Mouse (Mus musculus) kidney, postnatal 0 days (tissue): ENCODE measurements around the gene Smdt1. TPM values are rescaled to one million over a fixed set of nuclear protein-coding genes. Genes with fewer than 3 reads are reported as not detected.

ENCODE experiments used
- ATAC-seq: fragments of 200-750 bp; cut with Nextera tagmentation; replicated peaks from 2 replicates; pipeline ENCODE4 v1.8.0; 2017; ENCODE audit warnings: low read depth, moderate number of reproducible peaks, moderate TSS enrichment, moderate library complexity; ENCODE audit not compliant: low FRiP score
- DNase-seq: peaks from one replicate; pipeline ENCODE4 v3.0.0-alpha.2; 2016; ENCODE audit warnings: low spot score
- H3K27ac ChIP-seq: fragments of 300-500 bp; sonication (generic); 2 replicates; pipeline ENCODE4 v1.5.1; 2014; ENCODE audit warnings: mild to moderate bottlenecking
- H3K27me3 ChIP-seq: fragments of 300-500 bp; sonication (generic); 2 replicates; pipeline ENCODE4 v1.6.1; 2014; ENCODE audit warnings: low read length, mixed read lengths; ENCODE audit not compliant: insufficient read depth
- H3K36me3 ChIP-seq: fragments of 300-500 bp; sonication (generic); 2 replicates; pipeline ENCODE4 v1.6.1; 2014; ENCODE audit warnings: low read length, mixed read lengths; ENCODE audit not compliant: insufficient read depth
- H3K4me1 ChIP-seq: fragments of 300-500 bp; sonication (generic); replicated peaks from 2 replicates; pipeline ENCODE4 v1.6.1; 2014; ENCODE audit warnings: antibody characterized with exemption, low read length, mixed read lengths; ENCODE audit not compliant: insufficient read depth
- H3K4me2 ChIP-seq: fragments of 300-500 bp; sonication (generic); 2 replicates; pipeline ENCODE4 v1.6.1; 2014; ENCODE audit warnings: mild to moderate bottlenecking, low read length, moderate library complexity, mixed read lengths
- H3K4me3 ChIP-seq: fragments of 300-500 bp; sonication (generic); replicated peaks from 2 replicates; pipeline ENCODE4 v1.5.1; 2014; ENCODE audit warnings: low read depth, low read length
- H3K9ac ChIP-seq: fragments of 300-500 bp; sonication (generic); 2 replicates; pipeline ENCODE4 v1.6.1; 2014; ENCODE audit warnings: low read depth, low read length
- H3K9me3 ChIP-seq: fragments of 300-500 bp; sonication (generic); replicated peaks from 2 replicates; pipeline ENCODE4 v1.6.1; 2016; ENCODE audit warnings: low read length, inconsistent platforms, mixed read lengths
- CTCF ChIP-seq: IDR thresholded peaks from 2 replicates; pipeline ENCODE4 v1.5.1; 2016; ENCODE audit warnings: antibody characterized with exemption, low read depth, mild to moderate bottlenecking, moderate library complexity
- WGBS: fragments of 180-500 bp; shearing (Covaris S2); extraction: QIAGEN DNeasy Blood & Tissue Kit; methylation state at CpG from one replicate; pipeline ENCODE4 v1.1.7; 2014; 5-methylcytosine and 5-hydroxymethylcytosine counted together
- polyA plus RNA-seq: library from polyadenylated mRNA; unstranded; fragments of >200 nt; fragmentation: Nextera tagmentation; extraction: Ambion mirVana; gene quantifications from 2 replicates; pipeline ENCODE4 v1.2.1, GENCODE M21; 2015

The Smdt1 gene
- polyA plus RNA-seq, 1 experiment from 2014 or later: 375 TPM

DNA sequence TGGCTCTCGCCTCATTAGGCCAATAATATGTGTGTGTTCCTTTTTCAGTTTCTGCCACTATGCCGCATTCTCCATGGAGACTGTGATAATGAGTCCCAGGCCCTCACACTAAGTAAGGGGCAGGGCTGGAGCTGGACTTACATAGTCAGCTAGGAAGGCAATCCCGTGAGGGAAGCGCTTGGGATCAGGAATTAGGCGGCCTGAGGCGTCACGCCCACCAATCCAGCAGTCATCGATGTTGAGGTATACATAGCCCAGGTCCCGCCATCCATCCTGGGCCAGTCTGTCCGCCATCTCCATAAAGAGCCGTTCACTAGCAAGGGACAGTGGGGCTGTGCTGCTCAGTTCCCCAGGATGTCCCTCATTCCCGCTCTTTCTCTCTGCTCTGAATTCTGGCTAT, 2.1 kb upstream of the Smdt1 start:
- WGBS: 84% methylated on average over 12 of the region's 12 CpGs
- H3K9me3 ChIP-seq: no peaks in the 10 kb centered on the region
- ATAC-seq (no peak), DNase-seq (no peak)
- peaks cover 18% of the 10 kb centered on the region for H3K4me1 ChIP-seq
- no peak overlapping the region for H3K4me3 ChIP-seq
- H3K4me2 ChIP-seq: no peak overlapping the region
- no peaks in the 10 kb centered on the region for H3K27me3 ChIP-seq
- no peak overlapping the region for H3K27ac ChIP-seq
- no peak overlapping the region for H3K9ac ChIP-seq
- peaks cover 15% of the 10 kb centered on the region for H3K36me3 ChIP-seq
- no peak for TF ChIP-seq CTCF

DNA sequence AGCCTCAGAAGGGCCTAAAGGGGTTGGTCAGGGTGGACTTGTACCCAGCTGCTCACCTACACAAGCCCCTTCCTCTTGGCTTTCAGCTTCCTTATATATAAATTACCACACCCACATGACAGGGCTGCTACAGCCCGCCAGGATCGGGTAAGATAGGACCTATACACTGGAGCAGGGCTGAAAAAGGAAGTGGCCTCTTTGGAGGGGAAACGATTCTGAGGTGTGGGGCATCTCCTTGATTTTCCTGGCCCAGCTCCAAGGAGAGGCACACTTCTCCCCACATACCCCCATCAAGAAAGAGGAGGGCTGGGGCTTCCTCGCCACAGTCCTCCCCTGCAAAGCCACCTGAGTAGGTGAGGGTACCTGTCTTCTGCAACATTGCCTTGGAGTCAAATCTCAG, 884 bp upstream of the Smdt1 start:
- peak overlapping the region; percentile 67 for H3K27ac ChIP-seq
- peak overlapping the region; percentile 70 for H3K9ac ChIP-seq
- H3K27me3 ChIP-seq: no peaks in the 10 kb centered on the region
- peak overlapping the region; percentile 63 for H3K4me3 ChIP-seq
- WGBS: 19% methylated on average over 4 of the region's 4 CpGs
- peak overlapping the region; percentile 64 for H3K4me2 ChIP-seq
- no peaks in the 10 kb centered on the region for H3K9me3 ChIP-seq
- peaks cover 24% of the 10 kb centered on the region for H3K4me1 ChIP-seq
- no peak for TF ChIP-seq CTCF
- peaks cover 14% of the 10 kb centered on the region for H3K36me3 ChIP-seq
- DNase-seq: no peak
- ATAC-seq: no peak

DNA sequence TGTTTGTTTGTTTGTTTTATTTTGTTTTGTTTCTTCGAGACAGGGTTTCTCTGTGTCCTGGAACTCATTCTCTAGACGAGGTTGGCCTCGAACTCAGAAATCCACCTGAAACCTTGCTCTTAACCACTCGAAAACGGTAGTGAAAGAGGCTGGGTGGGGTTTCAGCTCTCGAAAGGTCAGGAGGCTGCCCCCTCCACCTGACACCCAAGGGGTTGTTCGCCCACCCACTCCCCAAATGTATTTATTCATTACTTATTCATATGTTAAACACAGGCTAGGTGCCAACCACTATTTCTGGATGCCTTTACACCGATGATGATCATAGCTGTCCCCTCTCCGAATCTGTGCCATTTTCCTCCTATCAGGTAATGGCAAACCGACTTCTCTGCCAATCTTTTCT, 391 bp downstream of the Smdt1 start:
- H3K36me3 ChIP-seq: peaks cover 12% of the 10 kb centered on the region
- H3K4me3 ChIP-seq: peak overlapping the region; percentile 63
- DNase-seq (no peak), ATAC-seq (no peak)
- peak overlapping the region; percentile 70; the same call in 1 of the 2 replicates for H3K9ac ChIP-seq
- H3K9me3 ChIP-seq: no peaks in the 10 kb centered on the region
- H3K4me1 ChIP-seq: peaks cover 30% of the 10 kb centered on the region
- no peaks in the 10 kb centered on the region for H3K27me3 ChIP-seq
- WGBS: 57% methylated on average over 10 of the region's 10 CpGs
- H3K4me2 ChIP-seq: peak overlapping the region; percentile 64
- no peak for TF ChIP-seq CTCF
- peak overlapping the region; percentile 67; the same call in 1 of the 2 replicates for H3K27ac ChIP-seq

DNA sequence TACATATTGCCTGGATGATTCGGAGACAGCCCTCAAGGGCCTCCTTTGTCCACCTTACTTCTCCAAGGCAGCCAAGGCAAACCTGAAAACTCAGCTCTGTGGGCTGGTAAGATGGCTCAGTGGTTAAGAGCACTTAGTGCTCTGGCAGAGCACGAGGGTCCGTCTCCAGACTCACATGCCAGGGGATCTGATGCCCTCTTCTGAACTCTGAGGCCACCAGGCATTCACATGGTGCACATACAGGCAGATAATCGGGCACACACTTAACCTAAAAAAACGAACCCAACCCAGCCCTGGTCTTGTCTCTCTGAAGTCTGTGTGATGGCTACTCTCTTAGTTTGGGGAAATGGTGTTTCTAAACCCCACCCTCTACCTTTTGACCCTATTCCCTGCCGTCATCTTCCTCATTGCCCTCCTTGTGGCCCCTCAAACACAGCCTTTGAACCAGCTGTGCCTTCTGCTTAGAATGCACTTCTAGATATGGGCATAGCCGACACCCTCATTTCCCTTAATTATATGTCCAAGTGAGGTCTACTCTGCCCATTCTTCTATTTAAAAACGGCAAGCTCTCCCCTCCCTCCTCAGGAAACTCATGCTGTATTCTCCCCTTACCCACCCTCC, 985 bp downstream of the Smdt1 start:
- 71% methylated on average over 8 of the region's 8 CpGs for WGBS
- Histone ChIP-seq H3K9ac (no peak overlapping the region), H3K27me3 (no peaks in the 10 kb centered on the region), H3K4me2 (no peak overlapping the region), H3K4me3 (no peak overlapping the region), H3K9me3 (no peaks in the 10 kb centered on the region), H3K27ac (no peak overlapping the region), H3K36me3 (peaks cover 12% of the 10 kb centered on the region), H3K4me1 (peaks cover 30% of the 10 kb centered on the region)
- TF ChIP-seq CTCF: no peak
- ATAC-seq (no peak), DNase-seq (no peak)

DNA sequence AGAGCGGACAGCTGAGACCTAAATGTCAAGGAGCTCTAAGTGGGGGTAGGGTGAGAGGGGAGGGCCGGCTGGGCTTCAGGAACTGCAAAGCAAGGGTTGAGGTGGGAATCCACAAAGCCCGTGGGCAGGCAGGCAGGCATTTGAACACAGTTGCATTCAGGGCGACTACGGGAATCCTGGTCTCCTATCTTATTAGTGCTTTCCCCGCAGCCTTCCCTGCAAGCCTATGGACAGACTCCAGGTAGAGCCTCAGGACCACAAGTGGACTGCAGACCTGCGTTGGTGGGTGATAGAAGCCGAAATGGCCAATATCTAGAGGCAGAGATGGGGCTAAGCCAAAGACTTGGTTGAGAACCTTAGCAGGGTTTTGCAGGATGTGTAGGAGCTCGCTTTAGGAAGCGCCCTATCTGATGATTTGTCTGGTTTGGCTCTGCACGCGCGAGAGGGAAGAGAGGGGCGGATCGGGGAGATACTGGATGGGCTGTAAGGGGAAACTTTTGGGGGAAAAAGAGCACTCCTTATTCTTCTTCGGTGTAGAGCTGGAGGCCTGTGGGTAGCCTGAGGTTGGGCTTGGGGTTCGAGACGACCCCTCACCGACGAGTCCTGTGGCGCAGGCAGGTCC, 1.8 kb downstream of the Smdt1 start:
- H3K9me3 ChIP-seq: no peaks in the 10 kb centered on the region
- 33% methylated on average over 21 of the region's 21 CpGs for WGBS
- H3K4me1 ChIP-seq: peaks cover 30% of the 10 kb centered on the region
- DNase-seq (peak; percentile 40), ATAC-seq (no peak)
- peaks cover 7% of the 10 kb centered on the region for H3K36me3 ChIP-seq
- no peak for TF ChIP-seq CTCF
- H3K4me2 ChIP-seq: peak overlapping the region; percentile 74
- H3K9ac ChIP-seq: peak overlapping the region; percentile 75
- H3K4me3 ChIP-seq: peak overlapping the region; percentile 44
- peak overlapping the region; percentile 80 for H3K27ac ChIP-seq
- no peaks in the 10 kb centered on the region for H3K27me3 ChIP-seq

DNA sequence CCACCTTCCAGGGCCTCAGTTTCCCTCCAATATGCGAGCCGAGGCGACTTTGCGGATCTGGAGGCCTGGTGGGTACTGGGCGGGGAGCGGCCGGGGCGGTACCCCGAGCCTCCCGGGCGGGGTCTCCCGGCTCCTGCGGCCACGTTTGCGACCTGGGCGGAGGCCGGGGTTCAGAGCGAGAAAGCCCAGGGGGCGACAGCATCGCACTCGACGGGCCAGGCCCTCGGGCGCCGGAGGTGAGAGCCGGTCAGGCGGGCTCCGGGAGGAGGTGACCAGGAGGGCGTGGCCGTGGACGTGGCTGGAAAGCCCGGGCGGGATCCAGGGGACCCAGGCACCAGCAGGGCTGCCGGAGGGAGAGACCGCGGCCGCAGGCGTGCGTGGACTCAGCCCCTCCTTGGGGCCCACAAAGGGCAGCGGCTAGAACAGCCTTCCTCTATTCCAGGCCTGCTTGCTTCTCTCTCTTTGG, 2.3 kb downstream of the Smdt1 start:
- no peak for TF ChIP-seq CTCF
- ATAC-seq: no peak
- H3K4me2 ChIP-seq: peak overlapping the region; percentile 74
- peak overlapping the region; percentile 75 for H3K9ac ChIP-seq
- no peaks in the 10 kb centered on the region for H3K27me3 ChIP-seq
- H3K4me1 ChIP-seq: peaks cover 30% of the 10 kb centered on the region
- DNase-seq: peak; percentile 74
- WGBS: 1% methylated on average over 40 of the region's 40 CpGs
- peaks cover 2% of the 10 kb centered on the region; the same call in 1 of the 2 replicates for H3K36me3 ChIP-seq
- H3K9me3 ChIP-seq: no peaks in the 10 kb centered on the region
- H3K27ac ChIP-seq: peak overlapping the region; percentile 80
- peak overlapping the region; percentile 44 for H3K4me3 ChIP-seq
